Mouse (Mus musculus): ENCODE data around the gene Hpgd.
"Not testable (repeated sequence)": the region's sequence is repeated elsewhere in the genome, so short reads cannot be mapped to it uniquely, and the experiment has no call there.

The Hpgd gene

DNA sequence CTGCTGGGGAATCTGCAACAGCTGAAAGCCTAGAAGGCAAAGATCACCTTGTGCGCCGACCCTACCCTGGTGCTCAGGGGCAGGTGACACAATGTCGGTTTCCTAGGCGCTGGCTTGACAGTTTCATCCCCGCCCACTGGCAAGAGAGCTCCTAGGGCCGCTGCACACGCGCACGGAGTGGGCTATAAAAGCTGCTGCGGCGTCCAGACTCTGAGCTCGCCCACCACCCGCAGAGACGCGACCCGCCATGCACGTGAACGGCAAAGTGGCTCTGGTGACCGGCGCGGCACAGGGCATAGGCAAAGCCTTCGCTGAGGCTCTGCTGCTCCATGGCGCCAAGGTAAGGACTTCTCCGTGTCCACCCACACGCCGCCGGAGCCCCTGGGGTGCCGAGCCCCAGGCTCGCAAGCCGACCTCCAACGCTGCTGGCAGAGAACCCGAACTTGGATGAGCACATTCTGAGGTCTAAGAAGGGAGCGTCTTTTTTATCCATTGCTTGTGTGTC lies at the start of gene Hpgd:
Gene Hpgd, plus strand, starts transcription at position 213 of the 505 bp plus-strand sequence.
- peak; percentile 66 to 67 for DNase-seq (ENCODE audit: low spot score in 2 of 2)

DNA sequence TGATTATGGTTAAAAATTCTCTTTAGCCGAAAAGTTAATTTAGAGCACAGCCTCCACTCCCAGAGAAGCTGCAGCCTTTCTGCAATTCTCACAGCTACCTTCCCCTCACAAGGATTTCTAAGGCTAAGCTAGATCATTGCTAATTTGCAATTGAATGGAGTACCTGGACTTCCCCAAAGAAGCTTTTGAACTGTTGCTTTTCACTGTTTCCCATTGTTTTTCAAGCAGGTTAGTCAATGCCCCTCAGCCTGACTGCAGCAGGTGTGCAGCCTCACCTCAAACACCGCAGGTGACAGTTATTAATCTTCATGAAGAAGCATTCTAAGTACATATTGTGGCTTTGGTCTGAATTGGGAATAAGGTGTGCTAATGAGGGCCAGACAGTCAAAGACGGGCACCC lies 42.7 kb upstream of the Hpgd start:
- not testable (repeated sequence) for DNase-seq (ENCODE audit: low spot score in 2 of 2)

DNA sequence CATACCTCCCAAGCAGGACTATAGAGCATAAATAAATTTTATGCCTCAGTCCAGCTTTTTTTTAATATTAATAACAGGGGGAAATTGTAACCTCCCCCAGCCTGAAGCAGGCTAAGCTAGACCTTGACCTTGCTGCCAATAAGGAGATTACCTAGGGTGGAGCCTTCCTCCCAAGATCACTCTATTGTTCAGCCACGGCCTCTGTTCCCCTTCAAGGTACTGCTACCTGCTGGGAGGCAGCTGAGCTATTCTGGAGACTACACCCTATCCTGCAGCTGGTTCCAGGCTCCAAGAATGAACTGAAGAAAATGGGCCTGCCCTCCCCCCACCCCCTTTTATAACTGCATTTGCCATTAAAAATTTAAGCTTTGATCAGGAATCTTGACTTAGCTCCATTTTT lies 42.1 kb upstream of the Hpgd start:
- no peak for DNase-seq (ENCODE audit: low spot score in 2 of 2)

- no peak for DNase-seq (ENCODE audit: low spot score in 2 of 2)
These were observed 33.2 kb upstream of the Hpgd start for GRCm38 (mm10) chr8:56261190-56261589.

DNA sequence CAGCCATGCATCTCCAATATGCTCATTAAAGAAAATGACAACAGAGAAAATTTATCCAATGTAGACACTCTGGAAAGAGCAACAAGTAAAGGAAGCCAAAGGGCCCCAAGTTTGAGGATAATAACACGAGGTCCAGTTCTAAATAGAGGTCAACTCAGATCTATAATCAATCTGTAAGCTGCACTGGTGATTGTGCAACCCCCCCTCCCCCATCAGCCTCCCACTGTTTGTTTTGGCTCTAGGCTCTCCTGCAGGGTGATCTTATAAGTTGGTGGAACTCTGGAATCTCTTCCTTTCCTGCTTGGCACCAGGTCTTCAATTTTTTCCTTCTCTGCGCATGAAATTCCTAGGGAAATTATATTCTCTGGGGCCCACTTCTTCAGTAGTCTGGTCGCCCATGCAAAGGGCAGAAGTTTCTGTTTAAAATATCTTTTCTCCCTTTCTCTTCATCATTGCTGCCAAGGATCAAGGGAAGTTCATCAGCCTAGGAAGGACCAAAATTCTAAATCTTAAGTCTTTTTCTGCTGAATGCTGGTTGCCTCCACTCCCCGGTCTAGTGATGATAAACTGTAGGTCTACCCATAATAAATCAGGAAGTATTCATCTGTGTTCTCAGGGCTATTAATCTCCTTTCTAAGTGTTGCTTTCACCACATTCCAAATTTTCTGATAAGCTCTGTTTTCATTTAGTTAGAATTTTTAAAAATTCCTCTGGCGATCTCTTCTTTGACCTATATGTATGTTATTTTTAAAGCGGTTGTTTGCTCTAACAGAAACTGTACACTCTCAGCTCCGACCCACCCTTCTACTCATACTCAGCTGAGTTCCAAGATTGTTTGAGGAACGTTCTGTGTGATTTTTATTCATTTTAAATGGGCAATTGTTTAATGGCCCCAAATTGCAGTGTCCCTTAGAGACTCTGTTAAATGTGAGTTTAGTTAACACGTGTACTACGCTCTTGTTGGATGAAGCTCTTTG lies 24.4 kb upstream of the Hpgd start:
- DNase-seq (ENCODE audit: low spot score in 2 of 2), result no peak

GRCm38 (mm10) chr8:56272934-56273333 lies 21.5 kb upstream of the Hpgd start:
- no peak for DNase-seq (ENCODE audit: low spot score in 2 of 2)

DNA sequence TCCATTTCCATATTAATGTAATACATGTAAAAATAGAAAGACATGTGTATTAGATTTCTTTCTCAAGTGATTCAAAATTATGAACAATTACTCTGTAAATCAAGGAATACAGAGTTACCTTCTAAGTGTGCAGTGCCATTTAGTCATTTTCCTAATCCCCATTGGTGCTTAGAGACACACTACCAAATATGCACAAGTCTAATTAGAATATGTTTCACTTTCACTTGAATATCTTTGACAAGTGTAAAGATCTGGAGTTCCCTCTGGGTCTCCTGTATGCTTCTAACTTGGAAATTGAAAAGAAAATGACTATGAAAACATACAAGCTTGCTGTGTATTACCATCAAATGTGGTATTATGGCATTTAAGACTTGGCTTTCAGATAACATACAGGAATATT lies 19.1 kb upstream of the Hpgd start:
- DNase-seq (ENCODE audit: low spot score in 2 of 2), result no peak

DNA sequence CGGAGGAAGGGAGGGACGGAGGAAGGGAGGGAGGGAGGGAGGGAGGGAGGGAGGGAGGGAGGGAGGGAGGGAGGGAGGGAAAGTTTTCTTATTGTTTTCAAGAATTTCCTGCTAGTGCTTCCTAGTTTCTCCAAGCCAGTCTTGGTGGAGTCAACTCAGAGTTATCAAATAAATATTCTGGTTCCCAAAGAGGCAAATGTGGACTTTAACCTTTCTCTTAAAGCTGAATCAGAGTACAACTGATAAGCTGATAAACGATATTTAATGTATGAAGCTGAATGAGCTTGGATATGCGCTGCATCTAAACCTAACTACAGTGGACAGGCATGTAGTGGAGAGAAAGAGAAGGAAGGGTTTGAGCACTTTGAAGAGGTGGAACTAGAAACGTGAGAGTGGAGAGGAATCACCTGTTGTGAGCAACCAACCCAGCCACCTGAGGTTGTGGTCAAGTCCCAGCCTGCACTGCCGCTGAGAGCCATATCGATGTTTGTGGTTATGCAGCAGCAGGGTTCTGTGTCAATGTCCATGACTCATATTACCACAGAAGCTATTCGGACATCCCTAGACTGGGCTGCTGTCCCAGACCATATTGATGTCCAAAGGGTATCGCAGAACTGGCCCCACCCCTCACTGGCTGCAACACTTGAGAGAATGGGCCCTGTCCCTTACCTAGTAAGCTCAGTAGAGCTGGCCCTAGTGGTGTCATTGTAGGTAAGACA lies 16.4 kb upstream of the Hpgd start:
- peak in 1 of 2 experiments; percentile 35 for DNase-seq (ENCODE audit: low spot score in 2 of 2)

GRCm38 (mm10) chr8:56278545-56279063 lies 15.8 kb upstream of the Hpgd start:
- DNase-seq (ENCODE audit: low spot score in 2 of 2), result no peak

GRCm38 (mm10) chr8:56283936-56284335 lies 10.4 kb upstream of the Hpgd start:
- DNase-seq (ENCODE audit: low spot score in 2 of 2), result no peak

GRCm38 (mm10) chr8:56284957-56285356 lies 9.4 kb upstream of the Hpgd start:
- DNase-seq (ENCODE audit: low spot score in 2 of 2), result no peak

DNA sequence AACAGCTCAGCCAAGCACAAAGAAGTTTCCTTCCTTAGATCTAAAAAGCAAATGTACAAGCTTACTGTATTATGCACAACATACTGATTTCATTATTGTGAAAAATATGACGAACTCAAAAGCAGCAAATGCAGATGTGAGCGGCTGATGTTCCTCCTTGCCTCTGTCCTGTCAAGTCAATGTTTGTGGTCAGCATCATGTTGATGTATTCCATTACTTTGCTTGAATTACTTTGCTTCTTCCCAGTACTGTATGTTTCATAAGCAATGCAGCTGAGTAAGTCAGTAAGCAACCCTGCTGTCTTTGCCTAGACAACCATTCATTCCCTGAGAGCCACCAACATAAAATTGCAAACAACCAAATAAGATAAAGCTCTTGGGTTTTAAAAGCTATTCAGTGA lies 7.7 kb upstream of the Hpgd start:
- DNase-seq (ENCODE audit: low spot score in 2 of 2), result no peak

DNA sequence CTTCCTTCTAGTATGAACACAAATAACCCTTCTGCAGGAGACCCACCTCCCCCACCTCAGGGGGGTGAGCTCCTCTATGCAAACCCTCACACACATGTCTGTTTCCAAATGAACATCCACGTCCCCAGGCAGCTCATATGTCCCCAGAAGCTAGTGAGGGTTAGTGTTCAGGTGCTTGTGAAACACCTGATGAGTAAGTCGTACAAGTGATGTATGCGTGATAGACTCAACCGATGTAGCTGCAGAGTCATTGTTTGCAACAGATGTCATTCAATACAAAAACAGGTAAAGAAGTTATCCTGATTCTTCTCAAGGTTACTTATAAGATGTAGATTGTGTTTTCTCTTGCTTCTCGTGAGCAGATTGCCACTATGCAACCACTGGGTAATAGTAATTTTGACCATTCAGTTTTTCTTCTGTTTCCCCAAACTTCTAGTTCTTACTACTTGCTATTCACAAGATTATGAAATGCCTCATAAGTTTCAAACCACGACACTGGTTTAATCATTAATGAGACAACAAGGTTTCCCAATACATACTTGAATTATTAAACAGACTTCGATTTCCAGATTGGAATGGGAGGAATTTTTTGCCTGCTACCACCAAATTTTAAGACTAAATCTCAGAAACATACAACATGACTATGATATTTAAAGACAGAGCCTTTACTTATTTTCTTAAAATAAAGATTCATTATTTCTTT lies 6.9 kb upstream of the Hpgd start:
- DNase-seq (ENCODE audit: low spot score in 2 of 2), result no peak

DNA sequence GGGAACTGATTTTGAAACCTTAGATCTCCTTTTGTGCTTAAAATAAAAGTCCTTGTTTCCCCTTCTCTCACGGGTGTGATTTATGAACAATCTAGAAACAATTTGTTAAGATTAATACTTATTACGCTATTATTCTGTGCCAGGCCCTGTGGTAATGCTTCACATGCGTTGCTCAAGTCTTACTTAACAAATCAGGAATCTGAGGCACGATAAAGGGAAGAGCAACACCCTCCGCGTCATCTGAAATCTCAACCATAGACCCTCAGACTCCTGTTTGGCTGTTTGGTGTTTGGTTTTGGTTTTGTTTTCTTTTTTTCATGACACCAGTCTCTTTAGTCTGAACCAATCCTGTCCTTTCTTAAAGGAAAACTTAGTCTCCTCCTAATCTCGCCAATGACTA lies 2.1 kb upstream of the Hpgd start:
- DNase-seq (ENCODE audit: low spot score in 2 of 2), result no peak

GRCm38 (mm10) chr8:56293480-56293879 lies 905 bp upstream of the Hpgd start:
- DNase-seq (ENCODE audit: low spot score in 2 of 2), result no peak

DNA sequence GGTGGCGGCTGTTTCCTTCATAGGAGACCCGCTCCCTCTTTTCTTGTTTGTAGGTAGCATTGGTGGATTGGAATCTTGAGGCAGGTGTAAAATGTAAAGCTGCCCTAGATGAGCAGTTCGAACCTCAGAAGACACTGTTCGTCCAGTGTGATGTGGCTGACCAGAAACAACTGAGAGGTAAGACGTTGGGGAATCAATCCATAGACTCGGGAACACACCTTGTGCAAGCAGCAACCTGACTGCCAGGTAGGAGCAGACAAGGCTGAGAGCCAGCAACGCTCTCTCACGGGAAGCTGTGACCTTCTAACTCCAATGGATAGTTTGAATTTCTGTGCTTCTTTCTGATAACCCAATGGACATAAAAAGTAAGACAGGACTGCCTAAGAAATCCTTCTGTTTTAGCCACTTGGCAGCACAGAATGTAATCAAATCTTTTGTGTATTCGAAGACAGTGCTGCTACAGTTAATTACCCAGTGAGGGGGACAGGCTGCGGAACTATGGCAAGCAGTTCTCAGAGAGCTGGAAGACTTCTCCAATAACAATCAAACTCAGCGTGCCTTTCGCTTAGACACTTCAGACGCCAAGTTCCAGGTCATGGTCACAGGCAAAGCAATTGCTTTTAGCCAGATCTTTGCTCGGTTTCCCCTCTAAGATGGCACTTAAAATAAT lies 636 bp downstream of the Hpgd start:
- no peak for DNase-seq (ENCODE audit: low spot score in 2 of 2)

DNA sequence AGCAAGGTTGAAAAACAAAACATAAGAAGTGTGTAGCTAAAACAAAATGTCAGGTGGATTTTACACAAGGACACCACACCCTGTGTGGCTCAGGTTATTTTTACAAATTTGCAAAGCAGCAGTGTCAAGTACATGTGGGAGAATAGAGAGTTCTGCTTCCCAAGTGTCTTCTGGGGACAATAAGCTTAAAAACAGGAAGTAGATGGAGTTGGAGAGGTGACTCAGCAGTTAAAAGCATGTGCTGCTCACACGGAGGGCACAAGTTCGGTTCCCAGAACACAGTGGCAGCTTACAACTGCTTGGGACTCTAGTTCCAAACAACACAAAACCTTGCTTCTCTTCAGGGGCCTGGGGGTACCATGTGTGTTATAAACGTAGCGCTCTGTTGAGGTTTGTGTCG lies 5.0 kb downstream of the Hpgd start:
- no peak for DNase-seq (ENCODE audit: low spot score in 2 of 2)

DNA sequence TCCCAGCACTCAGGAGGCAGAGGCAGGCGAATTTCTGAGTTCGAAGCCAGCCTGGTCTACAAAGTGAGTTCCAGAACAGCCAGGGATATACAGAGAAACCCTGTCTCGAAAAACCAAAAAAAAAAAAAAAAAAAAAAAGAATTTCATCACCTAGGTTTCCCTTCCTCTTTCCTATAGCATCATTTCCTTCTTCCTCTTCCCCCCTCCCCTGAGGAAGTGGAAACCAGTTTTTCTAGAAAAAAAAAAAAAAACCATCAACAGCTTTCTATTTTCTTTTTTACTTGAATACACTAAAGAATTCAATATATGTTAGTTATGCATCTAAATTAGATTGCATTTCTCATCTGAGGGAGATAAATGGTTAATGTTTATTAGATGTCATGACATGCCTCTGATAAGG lies 6.9 kb downstream of the Hpgd start:
- DNase-seq (ENCODE audit: low spot score in 2 of 2), result not testable (repeated sequence)

DNA sequence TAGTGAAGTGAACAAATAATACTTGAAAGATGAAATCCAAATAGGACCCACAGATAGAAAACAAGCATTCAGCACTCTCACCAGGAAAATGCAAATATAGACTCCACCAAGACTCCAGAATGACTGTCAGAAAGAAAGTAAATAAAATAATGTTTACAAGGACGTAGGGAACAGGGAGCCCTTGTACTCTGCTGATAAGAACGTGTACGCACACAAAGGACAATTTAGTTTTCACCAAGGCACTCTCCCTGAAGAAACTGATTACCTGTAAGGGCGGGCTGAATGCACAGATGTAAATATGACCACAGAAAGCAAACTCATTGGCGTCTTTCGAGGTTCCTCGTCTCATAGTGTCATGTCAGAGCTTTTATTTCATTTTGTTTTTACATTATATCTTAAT lies 10.2 kb downstream of the Hpgd start:
- no peak for DNase-seq (ENCODE audit: low spot score in 2 of 2)

DNA sequence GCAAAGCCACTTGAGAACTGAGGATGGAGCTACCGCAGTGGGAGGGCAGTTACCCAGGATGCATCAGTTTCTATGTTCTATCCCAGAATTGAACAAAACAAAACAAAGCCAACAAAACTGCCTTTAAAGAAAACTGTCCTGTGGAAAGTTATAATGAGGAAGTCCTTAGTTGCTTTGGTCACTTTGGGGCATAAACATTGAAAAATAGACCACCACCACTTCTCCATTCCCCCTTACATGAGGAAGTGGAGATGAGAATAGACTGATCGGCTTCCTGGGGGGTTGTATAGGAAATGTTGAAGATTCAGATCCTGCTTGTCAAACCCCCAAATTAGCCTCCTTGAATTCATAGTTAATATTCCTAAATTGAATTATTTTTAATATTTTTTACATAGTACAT lies 19.2 kb downstream of the Hpgd start:
- no peak for DNase-seq (ENCODE audit: low spot score in 2 of 2)

- DNase-seq (ENCODE audit: low spot score in 2 of 2), result no peak
These were observed 20.8 kb downstream of the Hpgd start for GRCm38 (mm10) chr8:56315189-56315588.

Measured in urinary bladder, postnatal 4 days (tissue).